Mouse (Mus musculus) neural tube, embryonic 10.5 days (tissue): ENCODE measurements at regions not wholly inside any gene's neighbourhood (a gene's known extent, or its start where the extent isn't known, plus 50 kb on each side); places are given as distances from the start of the nearest gene placed in this dataset.
"Not testable (repeated sequence)": the region's sequence is repeated elsewhere in the genome, so short reads cannot be mapped to it uniquely, and the experiment has no call there.

ENCODE experiments used
- DNase-seq: peaks from one replicate; pipeline ENCODE4 v3.0.0-alpha.2; 2017; ENCODE audit warnings: low spot score; ENCODE audit errors: extremely low spot score

DNA sequence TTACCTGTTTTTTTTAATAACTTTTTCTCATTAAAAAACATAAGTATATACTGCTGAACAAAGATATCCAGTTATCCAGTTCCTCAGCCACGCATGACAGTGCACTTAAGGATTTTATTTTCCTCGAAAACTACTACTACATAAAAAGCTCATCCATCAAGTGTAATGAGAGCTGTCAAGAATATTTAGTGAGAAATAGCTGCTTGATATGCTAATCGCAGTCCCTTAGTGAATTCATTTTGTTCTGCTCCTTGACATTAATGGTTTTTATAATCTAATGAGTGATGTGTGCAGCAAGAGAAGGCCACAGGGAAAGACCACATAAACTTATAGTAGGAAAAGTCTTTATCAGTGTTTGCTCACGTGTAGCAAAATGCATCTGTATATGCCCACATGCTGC lies 754.0 kb upstream of the Slc39a10 start:
- no peak for DNase-seq

GRCm38 (mm10) chr1:47606597-47606996 lies 713.9 kb upstream of the Slc39a10 start:
- no peak for DNase-seq

DNA sequence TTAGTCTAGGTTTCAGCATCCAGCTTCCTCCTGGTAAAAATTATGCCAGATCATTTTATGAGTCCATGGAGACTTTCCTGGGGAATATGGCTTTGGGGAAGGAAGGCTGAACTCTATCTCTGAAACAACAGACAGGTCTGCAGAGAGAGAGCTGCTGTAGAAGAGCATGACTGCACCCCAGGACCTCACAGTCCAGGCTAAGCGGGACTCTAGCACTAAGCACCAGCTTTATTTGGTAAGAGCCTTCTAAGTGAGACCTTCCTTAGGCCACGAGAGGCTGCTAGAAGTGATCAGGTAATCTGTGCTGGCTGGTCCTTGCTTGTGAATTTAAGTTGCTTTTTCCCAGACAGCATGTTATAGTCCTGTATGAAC lies 711.3 kb upstream of the Slc39a10 start:
- no peak for DNase-seq

GRCm38 (mm10) chr1:47603294-47603988 lies 710.8 kb upstream of the Slc39a10 start:
- no peak for DNase-seq

- DNase-seq, result not testable (repeated sequence)
Observed at GRCm38 (mm10) chr1:47593641-47594040, 701.0 kb upstream of the Slc39a10 start.

- DNase-seq, result no peak
Observed at GRCm38 (mm10) chr1:47545606-47546005, 653.0 kb upstream of the Slc39a10 start.

GRCm38 (mm10) chr1:47511426-47511825 lies 618.8 kb upstream of the Slc39a10 start:
- DNase-seq, result no peak

- DNase-seq, result no peak
Observed at GRCm38 (mm10) chr1:47507801-47508200, 615.1 kb upstream of the Slc39a10 start.

DNA sequence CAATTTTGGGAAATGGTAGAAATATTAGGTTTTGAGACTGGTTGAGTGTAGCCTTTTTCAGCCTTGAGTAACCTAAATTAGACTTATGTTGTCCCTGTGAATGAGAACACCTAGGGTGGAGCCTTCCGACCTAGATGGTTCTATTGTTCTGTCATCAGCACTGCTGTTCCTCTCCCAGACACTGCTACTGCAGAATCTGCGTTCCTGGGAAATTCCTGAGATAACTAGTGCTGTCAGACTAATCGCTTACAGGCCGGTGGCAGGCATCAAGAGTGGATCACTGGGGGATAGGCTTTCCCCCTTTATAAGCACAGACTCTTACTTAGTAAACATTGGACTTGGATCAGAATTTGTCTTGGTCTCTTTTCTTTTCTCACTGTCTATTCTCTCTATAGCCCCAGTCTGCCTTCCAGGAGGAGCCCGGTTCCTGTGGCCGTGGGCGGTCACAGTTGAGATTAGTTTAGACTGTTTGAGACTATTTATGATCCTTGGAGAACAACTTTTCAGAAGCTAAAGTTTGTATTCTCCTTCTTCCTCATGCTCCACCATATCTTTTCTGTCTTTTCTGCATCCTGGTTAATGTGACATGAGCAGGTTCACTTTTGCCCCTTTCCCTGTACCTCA lies 596.0 kb upstream of the Slc39a10 start:
- DNase-seq, result no peak

GRCm38 (mm10) chr1:47486087-47486486 lies 593.4 kb upstream of the Slc39a10 start:
- no peak for DNase-seq

DNA sequence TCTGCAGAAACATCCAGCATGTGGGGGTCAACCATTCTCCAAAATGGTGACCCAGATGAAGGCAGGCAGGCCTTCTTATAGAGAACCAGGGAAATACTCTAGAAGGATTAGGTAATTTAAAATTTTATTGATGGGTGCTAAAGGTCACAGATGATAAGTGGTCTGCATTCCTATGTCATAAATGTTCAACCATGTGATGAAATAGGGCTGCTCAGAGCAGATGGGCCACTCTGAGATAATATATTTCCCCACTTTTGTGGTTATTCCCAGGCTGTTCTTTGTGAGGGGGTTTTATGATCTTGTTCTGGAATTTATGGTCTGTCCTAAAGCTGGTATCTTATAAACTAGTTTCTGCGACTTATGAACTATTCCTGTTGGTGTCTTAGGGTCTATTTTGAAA lies 586.4 kb upstream of the Slc39a10 start:
- DNase-seq, result no peak

GRCm38 (mm10) chr1:47466573-47467253 lies 574.1 kb upstream of the Slc39a10 start:
- no peak for DNase-seq

DNA sequence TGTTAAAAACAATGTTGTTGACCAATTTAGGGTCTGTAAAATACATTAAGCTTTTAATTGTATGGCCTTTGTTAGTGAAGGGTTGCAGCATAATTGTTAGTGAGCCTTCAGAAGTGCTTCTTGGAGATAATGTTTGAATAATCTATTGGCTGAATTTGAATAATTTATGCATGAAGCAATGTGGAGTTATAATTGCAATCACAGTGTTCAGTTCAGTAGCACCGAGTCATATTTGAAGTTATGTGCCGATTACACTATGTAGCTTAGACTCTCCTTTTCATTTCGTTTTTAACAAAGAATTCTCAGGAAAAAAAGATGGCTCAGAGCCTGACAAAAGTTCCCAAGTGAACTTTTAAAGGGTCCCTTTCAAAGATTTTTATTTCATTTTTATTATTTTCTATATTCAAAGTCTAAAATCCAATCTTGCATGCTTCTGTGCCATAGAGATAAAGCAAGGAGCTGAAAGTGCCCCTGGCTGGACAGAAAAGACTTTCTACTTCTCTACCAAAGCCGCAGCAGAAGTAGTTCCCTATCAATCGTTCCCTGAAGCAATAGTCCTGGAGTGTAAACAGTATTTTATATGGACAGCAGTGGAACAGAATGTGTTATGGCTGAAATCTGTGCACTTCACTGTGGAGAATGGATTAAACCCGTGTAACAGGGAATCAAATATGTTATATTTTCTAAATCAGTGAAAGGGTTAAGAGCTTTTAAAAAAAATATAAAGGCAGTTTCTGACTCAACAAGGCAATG lies 556.3 kb upstream of the Slc39a10 start:
- DNase-seq, result no peak

DNA sequence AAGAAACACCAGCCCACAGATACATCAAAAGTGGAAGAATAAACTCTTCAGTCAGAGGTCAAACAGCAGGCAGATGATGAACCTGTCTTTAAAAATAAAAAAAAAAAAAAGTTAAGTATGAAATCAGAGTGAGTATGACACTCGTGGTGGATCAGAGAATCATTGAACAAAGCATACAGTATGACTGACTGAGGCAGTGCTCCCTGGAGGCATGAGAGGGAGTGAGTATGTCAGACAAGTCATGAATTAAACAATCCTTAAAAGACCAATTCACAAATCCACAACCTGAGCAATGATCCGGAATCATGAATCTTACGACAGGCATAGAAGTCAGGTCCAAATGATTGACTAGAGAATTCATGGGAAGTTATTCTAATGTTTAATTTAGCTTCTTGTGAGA lies 555.4 kb upstream of the Slc39a10 start:
- no peak for DNase-seq

GRCm38 (mm10) chr1:47446021-47446420 lies 553.4 kb upstream of the Slc39a10 start:
- DNase-seq, result no peak

DNA sequence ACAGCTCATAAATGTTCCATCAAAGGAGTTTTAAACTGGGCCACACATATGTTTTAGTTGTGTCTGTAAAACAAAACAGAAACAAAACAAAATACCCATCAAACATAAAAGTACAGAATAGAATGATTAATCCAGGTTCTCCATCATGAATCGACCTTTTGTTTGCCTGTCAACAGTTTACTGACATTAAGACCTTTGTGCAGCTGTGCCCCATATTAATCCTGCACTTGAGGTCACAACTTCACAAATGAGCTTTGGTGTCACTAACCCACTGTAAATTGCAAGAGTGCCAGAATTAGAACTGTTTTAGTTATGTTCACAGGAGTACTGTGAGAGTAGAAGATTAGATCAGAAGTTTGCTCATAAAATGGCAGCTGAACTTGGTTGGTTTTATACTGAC lies 540.2 kb upstream of the Slc39a10 start:
- DNase-seq, result no peak

GRCm38 (mm10) chr1:47405164-47405563 lies 512.5 kb upstream of the Slc39a10 start:
- DNase-seq, result no peak

DNA sequence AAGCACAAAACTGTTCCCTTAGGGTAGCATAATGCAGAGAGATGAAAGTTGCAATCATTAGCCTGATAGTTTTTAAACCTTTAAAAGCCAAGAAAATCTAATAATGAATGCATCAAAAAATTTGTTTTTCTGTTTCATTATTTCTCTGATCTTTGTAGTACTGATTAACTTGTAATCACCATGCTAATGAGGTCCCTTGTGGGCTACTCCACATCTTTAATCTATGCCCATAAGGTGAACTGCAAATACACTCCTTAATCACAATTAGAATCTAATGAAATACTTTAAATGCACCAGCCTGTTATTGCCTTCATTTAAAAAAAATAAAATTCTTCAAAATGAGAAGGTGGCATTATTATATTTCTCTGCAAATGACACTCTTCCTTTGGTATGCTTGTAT lies 493.9 kb upstream of the Slc39a10 start:
- DNase-seq, result no peak

DNA sequence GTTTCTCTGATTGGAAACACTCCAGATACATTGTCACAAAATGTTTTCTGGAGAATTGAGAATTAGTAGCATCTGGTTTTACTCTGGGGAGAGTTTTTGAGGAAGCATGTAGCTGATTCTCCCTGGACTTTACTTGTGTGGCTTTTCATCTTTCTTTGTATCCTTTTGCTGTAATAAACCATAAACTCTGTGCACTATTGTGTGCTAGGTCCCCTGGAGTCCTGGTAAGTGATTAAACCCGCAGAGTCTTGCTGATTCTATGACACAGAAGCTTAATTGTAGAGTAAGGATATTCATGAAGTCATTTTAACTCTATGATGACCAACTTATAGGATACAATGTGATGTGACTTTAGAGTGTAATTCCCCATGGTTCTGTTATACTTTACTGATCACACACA lies 486.1 kb upstream of the Slc39a10 start:
- DNase-seq, result no peak

DNA sequence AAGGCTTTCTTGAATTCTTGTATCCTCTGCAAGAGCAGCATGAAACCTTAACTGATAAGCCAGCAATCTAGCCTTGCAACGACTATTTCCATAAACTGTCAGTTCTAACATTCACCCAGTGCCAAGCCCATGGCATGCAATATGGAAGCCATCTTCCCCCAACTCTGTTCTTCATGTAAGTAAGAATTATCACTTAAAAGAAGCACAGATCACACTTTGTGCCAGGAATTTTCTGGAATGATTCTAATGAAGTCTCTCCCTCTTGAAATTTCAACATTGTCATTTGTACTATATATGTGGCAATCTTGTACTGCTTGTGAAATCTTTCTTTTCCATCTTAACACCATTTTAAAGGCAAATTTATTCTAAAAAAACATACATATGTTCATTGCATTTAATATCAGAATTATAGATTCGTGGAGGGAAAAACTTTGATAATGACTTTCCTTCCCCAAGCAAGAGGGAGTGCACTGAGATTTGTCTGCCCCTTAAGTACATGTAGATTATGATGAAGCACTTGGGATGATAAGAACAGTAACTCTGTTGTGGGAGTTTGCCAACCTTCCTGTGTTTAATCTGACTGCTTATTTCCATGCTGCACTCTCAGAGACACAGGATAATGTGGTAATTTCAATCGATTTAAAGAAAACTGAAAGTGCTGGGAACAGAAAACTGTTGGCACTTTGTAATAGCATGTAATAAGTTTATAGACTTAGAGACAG lies 447.2 kb upstream of the Slc39a10 start:
- no peak for DNase-seq

- DNase-seq, result no peak
Observed at GRCm38 (mm10) chr1:47310572-47311075, 418.0 kb upstream of the Slc39a10 start.
